Mouse (Mus musculus) kidney, embryonic 15.5 days (tissue): ENCODE results near the gene Surf1. TPM values are rescaled to one million over a fixed set of nuclear protein-coding genes. Genes with fewer than 3 reads are reported as not detected.

ENCODE experiments used
- ATAC-seq: fragments of 200-750 bp; cut with Nextera tagmentation; replicated peaks from 2 replicates; pipeline ENCODE4 v1.8.0; 2017; ENCODE audit warnings: moderate TSS enrichment; ENCODE audit not compliant: low FRiP score
- H3K27ac ChIP-seq: fragments of 300-500 bp; sonication (generic); 2 replicates; pipeline ENCODE4 v1.5.1; 2015; ENCODE audit warnings: mild to moderate bottlenecking, inconsistent platforms
- H3K27me3 ChIP-seq: fragments of 300-500 bp; sonication (generic); 2 replicates; pipeline ENCODE4 v1.6.1; 2015; ENCODE audit warnings: inconsistent platforms
- H3K36me3 ChIP-seq: fragments of 300-500 bp; sonication (generic); 2 replicates; pipeline ENCODE4 v1.6.1; 2015; ENCODE audit warnings: inconsistent platforms
- H3K4me1 ChIP-seq: fragments of 300-500 bp; sonication (generic); 2 replicates; pipeline ENCODE4 v1.6.1; 2015; ENCODE audit warnings: inconsistent platforms
- H3K4me2 ChIP-seq: fragments of 300-500 bp; sonication (generic); 2 replicates; pipeline ENCODE4 v1.6.1; 2015; ENCODE audit warnings: moderate library complexity, mild to moderate bottlenecking, inconsistent platforms
- H3K4me3 ChIP-seq: fragments of 300-500 bp; sonication (generic); replicated peaks from 2 replicates; pipeline ENCODE4 v1.5.1; 2015; ENCODE audit warnings: mild to moderate bottlenecking, inconsistent platforms
- H3K9ac ChIP-seq: fragments of 300-500 bp; sonication (generic); 2 replicates; pipeline ENCODE4 v1.6.1; 2015; ENCODE audit warnings: mild to moderate bottlenecking, inconsistent platforms
- H3K9me3 ChIP-seq: fragments of 300-500 bp; sonication (generic); replicated peaks from 2 replicates; pipeline ENCODE4 v1.6.1; 2016; ENCODE audit warnings: inconsistent platforms
- WGBS: fragments of 180-500 bp; shearing (Covaris S2); methylation state at CpG from one replicate; pipeline ENCODE4 v1.1.7; 2015; ENCODE audit warnings: mixed read lengths; 5-methylcytosine and 5-hydroxymethylcytosine counted together
- polyA plus RNA-seq: library from polyadenylated mRNA; unstranded; fragments of >200 nt; fragmentation: Nextera tagmentation; extraction: Ambion mirVana; gene quantifications from 2 replicates; pipeline ENCODE4 v1.2.1, GENCODE M21; 2015

Surf1 gene
- polyA plus RNA-seq, 1 experiment from 2014 or later = 58.1 TPM

- Histone ChIP-seq H3K9me3 (no peaks in the 10 kb centered on the region), H3K4me2 (peak overlapping the region; percentile 87), H3K9ac (peak overlapping the region; percentile 77), H3K4me1 (peaks cover 56% of the 10 kb centered on the region), H3K36me3 (peaks cover 71% of the 10 kb centered on the region), H3K27ac (peak overlapping the region; percentile 91), H3K4me3 (peak overlapping the region; percentile 83), H3K27me3 (no peaks in the 10 kb centered on the region)
- ATAC-seq = 0 out of 2 replicates have a peak, but pooled peaks have one; percentile 2
- under 1% methylated on average over 13 of the region's 13 CpGs for WGBS
Observed at GRCm38 (mm10) chr2:26916738-26917137, 408 bp upstream of the Surf1 start.

GRCm38 (mm10) chr2:26914148-26914941, 2.0 kb downstream of the Surf1 start:
- no peak overlapping the region for H3K9ac ChIP-seq

GRCm38 (mm10) chr2:26913416-26914147, 2.7 kb downstream of the Surf1 start:
- Histone ChIP-seq H3K4me2 (no peak overlapping the region), H3K27ac (no peak overlapping the region), H3K9ac (no peak overlapping the region), H3K27me3 (no peaks in the 10 kb centered on the region), H3K36me3 (peaks cover 43% of the 10 kb centered on the region), H3K4me1 (peaks cover 70% of the 10 kb centered on the region), H3K9me3 (no peaks in the 10 kb centered on the region), H3K4me3 (no peak overlapping the region)
- WGBS = 85% methylated on average over 17 of the region's 17 CpGs
- ATAC-seq = no peak

More at GRCm38 (mm10) chr2:26914148-26914941, 2.0 kb downstream of the Surf1 start:
- Histone ChIP-seq H3K4me1 (peaks cover 63% of the 10 kb centered on the region), H3K4me2 (peak overlapping the region; percentile 87), H3K9me3 (no peaks in the 10 kb centered on the region), H3K36me3 (peaks cover 51% of the 10 kb centered on the region), H3K27ac (peak overlapping the region; percentile 29; the same call in 1 of the 2 replicates), H3K27me3 (no peaks in the 10 kb centered on the region), H3K4me3 (peak overlapping the region; percentile 83)
- WGBS = 53% methylated on average over 8 of the region's 8 CpGs
- ATAC-seq = no peak

- no peaks in the 10 kb centered on the region for H3K27me3 ChIP-seq
- peak overlapping the region; percentile 95; the same call in 1 of the 2 replicates for H3K27ac ChIP-seq
- H3K4me2 ChIP-seq = peak overlapping the region; percentile 93
- no peaks in the 10 kb centered on the region for H3K9me3 ChIP-seq
- H3K4me3 ChIP-seq = peak overlapping the region; percentile 74
- 61% methylated on average over 5 of the region's 5 CpGs for WGBS
- H3K4me1 ChIP-seq = peaks cover 64% of the 10 kb centered on the region
- H3K36me3 ChIP-seq = peaks cover 44% of the 10 kb centered on the region
- peak overlapping the region; percentile 92 for H3K9ac ChIP-seq
- ATAC-seq = no peak
Observed at GRCm38 (mm10) chr2:26912253-26912770, 4.0 kb downstream of the Surf1 start.

- ATAC-seq = peak; percentile 38
- Histone ChIP-seq H3K9me3 (no peaks in the 10 kb centered on the region), H3K27me3 (no peaks in the 10 kb centered on the region), H3K4me3 (peak overlapping the region; percentile 74), H3K4me1 (peaks cover 60% of the 10 kb centered on the region), H3K9ac (peak overlapping the region; percentile 92), H3K4me2 (peak overlapping the region; percentile 93), H3K27ac (peak overlapping the region; percentile 95), H3K36me3 (peaks cover 55% of the 10 kb centered on the region)
- WGBS = under 1% methylated on average over 37 of the region's 37 CpGs
Observed at GRCm38 (mm10) chr2:26910994-26911765, 5.2 kb downstream of the Surf1 start.

GRCm38 (mm10) chr2:26910124-26910993, 6.0 kb downstream of the Surf1 start, which contains the start of the genes Med22 and Rpl7a:
Gene Med22 (minus strand): TSS chr2:26910677.
Gene Rpl7a (plus strand): TSS chr2:26910764.
- under 1% methylated on average over 74 of the region's 74 CpGs for WGBS
- H3K4me3 ChIP-seq = peak within 1 kb of the TSS; percentile 74
- peak within 1 kb of the TSS; percentile 93 for H3K4me2 ChIP-seq
- H3K36me3 ChIP-seq = peaks cover 63% of the 10 kb centered on the region
- peak within 1 kb of the TSS; percentile 95 for H3K27ac ChIP-seq
- no peaks in the 10 kb centered on the region for H3K27me3 ChIP-seq
- peaks cover 54% of the 10 kb centered on the region for H3K4me1 ChIP-seq
- ATAC-seq = peak; percentile 94
- peak within 1 kb of the TSS; percentile 92 for H3K9ac ChIP-seq
- H3K9me3 ChIP-seq = no peaks in the 10 kb centered on the region

GRCm38 (mm10) chr2:26909387-26909784, 6.9 kb downstream of the Surf1 start:
- no peak for ATAC-seq
- peak overlapping the region; percentile 90 for H3K27ac ChIP-seq

GRCm38 (mm10) chr2:26908710-26909386, 7.5 kb downstream of the Surf1 start:
- no peak overlapping the region for H3K27ac ChIP-seq
- H3K9ac ChIP-seq = peak overlapping the region; percentile 88
- ATAC-seq = no peak
- 82% methylated on average over 18 of the region's 18 CpGs for whole genome bisulfite sequencing
- H3K9me3 ChIP-seq = no peaks in the 10 kb centered on the region
- peaks cover 68% of the 10 kb centered on the region for H3K36me3 ChIP-seq
- H3K4me1 ChIP-seq = peaks cover 45% of the 10 kb centered on the region
- H3K4me3 ChIP-seq = peak overlapping the region; percentile 74
- H3K4me2 ChIP-seq = peak overlapping the region; percentile 59
- H3K27me3 ChIP-seq = no peaks in the 10 kb centered on the region

More at GRCm38 (mm10) chr2:26909387-26909784, 6.9 kb downstream of the Surf1 start:
- Histone ChIP-seq H3K4me2 (peak overlapping the region; percentile 59), H3K36me3 (peaks cover 69% of the 10 kb centered on the region), H3K4me3 (peak overlapping the region; percentile 74), H3K9me3 (no peaks in the 10 kb centered on the region), H3K27me3 (no peaks in the 10 kb centered on the region), H3K9ac (peak overlapping the region; percentile 88), H3K4me1 (peaks cover 44% of the 10 kb centered on the region)

- Histone ChIP-seq H3K27ac (no peak overlapping the region), H3K4me2 (no peak overlapping the region), H3K36me3 (peaks cover 50% of the 10 kb centered on the region), H3K9me3 (no peaks in the 10 kb centered on the region), H3K4me1 (peaks cover 41% of the 10 kb centered on the region), H3K27me3 (no peaks in the 10 kb centered on the region), H3K9ac (no peak overlapping the region), H3K4me3 (no peak overlapping the region)
- 65% methylated on average over 4 of the region's 4 CpGs for WGBS
- ATAC-seq = no peak
Observed at GRCm38 (mm10) chr2:26907109-26907508, 9.2 kb downstream of the Surf1 start.

- H3K9ac ChIP-seq = no peak overlapping the region
- no peak overlapping the region for H3K4me2 ChIP-seq
- 94% methylated on average over 3 of the region's 3 CpGs for WGBS
- H3K36me3 ChIP-seq = peaks cover 43% of the 10 kb centered on the region
- peaks cover 41% of the 10 kb centered on the region for H3K4me1 ChIP-seq
- no peak overlapping the region for H3K4me3 ChIP-seq
- H3K27ac ChIP-seq = no peak overlapping the region
- no peaks in the 10 kb centered on the region for H3K27me3 ChIP-seq
- no peaks in the 10 kb centered on the region for H3K9me3 ChIP-seq
- no peak for ATAC-seq
Observed at GRCm38 (mm10) chr2:26906431-26906830, 9.9 kb downstream of the Surf1 start.
